Mouse (Mus musculus): ENCODE measurements around the gene Snx4. TPM values are rescaled to one million over a fixed set of nuclear protein-coding genes. Genes with fewer than 3 reads are reported as not detected.

The Snx4 gene
- total and polyA plus RNA-seq, 3 experiments = 6.9 to 47.4 (median 45.5) TPM

GRCm38 (mm10) chr16:33267616-33268253 is 16.5 kb downstream of the Snx4 start:
- DNase-seq = no peak

GRCm38 (mm10) chr16:33271824-33272223 is 20.6 kb downstream of the Snx4 start:
- no peak for DNase-seq

- no peak for DNase-seq
These were observed 31.8 kb downstream of the Snx4 start for GRCm38 (mm10) chr16:33283079-33283478.

- no peak for DNase-seq
These were observed 37.3 kb downstream of the Snx4 start for GRCm38 (mm10) chr16:33288536-33288935.

GRCm38 (mm10) chr16:33289981-33290380 is 38.7 kb downstream of the Snx4 start:
- no peak for DNase-seq

GRCm38 (mm10) chr16:33292241-33292640 is 41.0 kb downstream of the Snx4 start:
- no peak for DNase-seq

GRCm38 (mm10) chr16:33294681-33295080 is 43.4 kb downstream of the Snx4 start:
- no peak for DNase-seq

- no peak for DNase-seq
These were observed 44.1 kb downstream of the Snx4 start for GRCm38 (mm10) chr16:33295321-33295720.

- no peak for DNase-seq
These were observed 46.3 kb downstream of the Snx4 start for GRCm38 (mm10) chr16:33297493-33297892.

- peak; percentile 77 for DNase-seq
These were observed 55.4 kb downstream of the Snx4 start for GRCm38 (mm10) chr16:33306633-33307070.

GRCm38 (mm10) chr16:33307761-33308160 is 56.5 kb downstream of the Snx4 start:
- no peak for DNase-seq

GRCm38 (mm10) chr16:33309066-33309465 is 57.8 kb downstream of the Snx4 start:
- DNase-seq = no peak

GRCm38 (mm10) chr16:33315611-33316010 is 64.4 kb downstream of the Snx4 start:
- no peak for DNase-seq

GRCm38 (mm10) chr16:33317646-33318045 is 66.4 kb downstream of the Snx4 start:
- no peak for DNase-seq

GRCm38 (mm10) chr16:33318059-33318458 is 66.8 kb downstream of the Snx4 start:
- no peak for DNase-seq

GRCm38 (mm10) chr16:33325704-33326455 is 74.6 kb downstream of the Snx4 start:
- no peak for DNase-seq

GRCm38 (mm10) chr16:33326589-33326988 is 75.3 kb downstream of the Snx4 start:
- peak; percentile 14 for DNase-seq

- no peak for DNase-seq
These were observed 75.9 kb downstream of the Snx4 start for GRCm38 (mm10) chr16:33327101-33327500.

GRCm38 (mm10) chr16:33333015-33333414 is 81.8 kb downstream of the Snx4 start:
- no peak for DNase-seq

- DNase-seq = peak; percentile 77
These were observed 85.9 kb downstream of the Snx4 start for GRCm38 (mm10) chr16:33337177-33337576.

- DNase-seq = no peak
These were observed 86.4 kb downstream of the Snx4 start for GRCm38 (mm10) chr16:33337681-33338080.

- DNase-seq = no peak
These were observed 87.2 kb downstream of the Snx4 start for GRCm38 (mm10) chr16:33338492-33338891.

- DNase-seq = no peak
These were observed 88.2 kb downstream of the Snx4 start for GRCm38 (mm10) chr16:33339476-33339875.

- DNase-seq = no peak
These were observed 91.1 kb downstream of the Snx4 start for GRCm38 (mm10) chr16:33342356-33342755.
